Mouse (Mus musculus) lung, adult 2 months (tissue): ENCODE results near the gene Slc25a11. TPM values are rescaled to one million over a fixed set of nuclear protein-coding genes. Genes with fewer than 3 reads are reported as not detected.

ENCODE experiments used
- DNase-seq: peaks from one replicate; pipeline ENCODE4 v3.0.0; 2022
- H3K4me1 ChIP-seq: fragments of 200-500 bp; 2 replicates; pipeline ENCODE4 v1.6.1; 2011; ENCODE audit warnings: low read length; ENCODE audit not compliant: control insufficient read depth, insufficient read depth
- H3K4me3 ChIP-seq: fragments of 200-500 bp; replicated peaks from 2 replicates; pipeline ENCODE3; 2011; ENCODE audit warnings: low read depth, mild to moderate bottlenecking, control low read depth, low read length; ENCODE audit errors: extremely low read depth
- CTCF ChIP-seq: fragments of 200-500 bp; IDR thresholded peaks from 2 replicates; pipeline ENCODE4 v1.5.1; 2011; ENCODE audit warnings: mild to moderate bottlenecking, low read length, control low read depth; ENCODE audit not compliant: insufficient read depth
- POLR2A ChIP-seq: fragments of 200-500 bp; IDR thresholded peaks from 2 replicates; pipeline ENCODE4 v1.6.1; 2011; ENCODE audit warnings: low read depth, mild to moderate bottlenecking, control low read depth, low read length, borderline replicate concordance; ENCODE audit errors: extremely low read depth
- WGBS: fragments of 180-500 bp; shearing (Covaris S2); methylation state at CpG from one replicate; pipeline ENCODE4 v1.1.7; 2018; 5-methylcytosine and 5-hydroxymethylcytosine counted together
- polyA plus RNA-seq: library from polyadenylated mRNA; depleted of rRNA; stranded (reverse); fragments of >200 nt; gene quantifications from 2 replicates; pipeline ENCODE4 v1.2.3, GENCODE M21; 2012

The Slc25a11 gene
- polyA plus RNA-seq, 1 experiment: 113 TPM

- no peak for TF ChIP-seq POLR2A
- no peak for TF ChIP-seq CTCF
- DNase-seq: no peak
- H3K4me1 ChIP-seq: no peaks in the 10 kb centered on the region
- H3K4me3 ChIP-seq: no peak overlapping the region
- WGBS: 79% methylated on average over 7 of the region's 7 CpGs
Measured at GRCm38 (mm10) chr11:70612505-70612904, 34.8 kb downstream of the Slc25a11 start.

GRCm38 (mm10) chr11:70610752-70611151 is 36.5 kb downstream of the Slc25a11 start:
- no peaks in the 10 kb centered on the region for H3K4me1 ChIP-seq
- TF ChIP-seq POLR2A (no peak), CTCF (no peak)
- 88% methylated on average over 4 of the region's 4 CpGs for whole genome bisulfite sequencing
- H3K4me3 ChIP-seq: no peak overlapping the region
- DNase-seq: no peak

- no peak for DNase-seq
- TF ChIP-seq POLR2A (no peak), CTCF (peak; percentile 30; the same call in 1 of the 2 replicates)
- Histone ChIP-seq H3K4me3 (no peak overlapping the region), H3K4me1 (no peaks in the 10 kb centered on the region)
- WGBS: 90% methylated on average over 26 of the region's 26 CpGs
Measured at GRCm38 (mm10) chr11:70608381-70609066, 38.8 kb downstream of the Slc25a11 start.

- 82% methylated on average over 9 of the region's 9 CpGs for WGBS
- TF ChIP-seq CTCF (no peak), POLR2A (no peak)
Measured at GRCm38 (mm10) chr11:70607611-70608010, 39.7 kb downstream of the Slc25a11 start.

GRCm38 (mm10) chr11:70606717-70607116 is 40.6 kb downstream of the Slc25a11 start:
- Histone ChIP-seq H3K4me1 (no peaks in the 10 kb centered on the region), H3K4me3 (no peak overlapping the region)
- no peak for TF ChIP-seq POLR2A
- no peak for TF ChIP-seq CTCF
- no peak for DNase-seq
- WGBS: 84% methylated on average over 12 of the region's 12 CpGs

More at GRCm38 (mm10) chr11:70607611-70608010, 39.7 kb downstream of the Slc25a11 start:
- H3K4me1 ChIP-seq: no peaks in the 10 kb centered on the region
- H3K4me3 ChIP-seq: no peak overlapping the region
- no peak for DNase-seq

GRCm38 (mm10) chr11:70605024-70605566 is 42.2 kb downstream of the Slc25a11 start:
- peak; percentile 98 for TF ChIP-seq CTCF
- TF ChIP-seq POLR2A: no peak
- peak; percentile 77 for DNase-seq
- Histone ChIP-seq H3K4me3 (no peak overlapping the region), H3K4me1 (no peaks in the 10 kb centered on the region)
- 58% methylated on average over 14 of the region's 14 CpGs for WGBS

GRCm38 (mm10) chr11:70598451-70598953 is 48.8 kb downstream of the Slc25a11 start:
- peaks cover 19% of the 10 kb centered on the region for H3K4me1 ChIP-seq
- TF ChIP-seq CTCF: no peak
- TF ChIP-seq POLR2A: no peak
- DNase-seq: no peak
- H3K4me3 ChIP-seq: no peak overlapping the region
- WGBS: 80% methylated on average over 9 of the region's 9 CpGs

- DNase-seq: no peak
- Histone ChIP-seq H3K4me1 (peaks cover 19% of the 10 kb centered on the region), H3K4me3 (no peak overlapping the region)
- TF ChIP-seq CTCF (no peak), POLR2A (no peak)
- 63% methylated on average over 6 of the region's 6 CpGs for WGBS
Measured at GRCm38 (mm10) chr11:70597301-70597700, 50.0 kb downstream of the Slc25a11 start.

GRCm38 (mm10) chr11:70596094-70596493 is 51.2 kb downstream of the Slc25a11 start:
- Histone ChIP-seq H3K4me1 (peaks cover 19% of the 10 kb centered on the region), H3K4me3 (no peak overlapping the region)
- DNase-seq: no peak
- TF ChIP-seq CTCF (no peak), POLR2A (no peak)
- 51% methylated on average over 4 of the region's 4 CpGs for WGBS

- no peak for DNase-seq
- WGBS: 14% methylated on average over 2 of the region's 2 CpGs
- no peak overlapping the region for H3K4me3 ChIP-seq
- H3K4me1 ChIP-seq: peaks cover 19% of the 10 kb centered on the region
- no peak for TF ChIP-seq CTCF
- no peak for TF ChIP-seq POLR2A
Measured at GRCm38 (mm10) chr11:70595638-70596037, 51.6 kb downstream of the Slc25a11 start.
